Mouse (Mus musculus) natural killer cell, adult 2 months (primary cell): ENCODE measurements around the gene Nfyb.

Experiments
- DNase-seq, 2 experiments: peaks; one replicate each; pipeline ENCODE4 v3.0.0; 2022; ENCODE audit warnings: low spot score in 2 of 2

Gene Nfyb

DNA sequence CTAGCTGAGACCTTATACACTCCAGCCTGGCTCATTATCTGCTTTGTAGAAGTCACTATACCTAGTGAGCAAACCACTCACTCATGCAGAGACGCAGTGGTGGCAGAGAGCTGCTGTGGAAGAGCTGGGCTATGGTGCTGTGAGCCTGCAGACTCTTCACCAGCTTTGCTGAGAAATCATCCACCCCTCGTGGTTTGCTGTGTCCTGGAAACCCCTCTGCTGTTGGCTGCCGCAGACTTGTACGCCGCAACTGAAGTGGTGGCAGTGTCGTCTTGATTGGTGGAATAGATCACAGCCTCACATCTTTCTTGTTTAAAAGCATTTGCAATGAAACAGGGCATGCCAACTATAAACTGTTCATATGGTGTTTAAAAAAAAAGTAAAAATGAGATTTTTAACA is 19.6 kb downstream of the Nfyb start:
- no peak for DNase-seq

DNA sequence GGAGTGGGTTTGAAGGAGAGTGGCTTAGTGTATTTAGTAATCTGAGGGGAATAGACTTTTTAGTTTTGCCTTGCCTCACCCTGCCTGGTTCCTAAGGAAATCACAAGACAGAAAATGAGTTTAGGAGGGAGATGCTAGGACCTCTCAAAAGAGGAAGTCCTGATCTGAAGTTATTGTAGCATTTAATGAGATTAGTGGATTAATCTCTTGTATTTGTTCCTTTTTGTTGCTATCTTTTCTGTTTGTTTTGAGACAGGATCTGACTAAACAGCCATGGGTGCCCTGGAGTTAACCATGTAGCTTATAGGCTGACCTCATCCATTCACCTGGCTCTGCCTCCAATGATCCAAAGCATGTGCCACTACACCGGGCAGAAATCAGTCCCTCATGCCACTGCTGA is 21.4 kb downstream of the Nfyb start:
- DNase-seq, result no peak

DNA sequence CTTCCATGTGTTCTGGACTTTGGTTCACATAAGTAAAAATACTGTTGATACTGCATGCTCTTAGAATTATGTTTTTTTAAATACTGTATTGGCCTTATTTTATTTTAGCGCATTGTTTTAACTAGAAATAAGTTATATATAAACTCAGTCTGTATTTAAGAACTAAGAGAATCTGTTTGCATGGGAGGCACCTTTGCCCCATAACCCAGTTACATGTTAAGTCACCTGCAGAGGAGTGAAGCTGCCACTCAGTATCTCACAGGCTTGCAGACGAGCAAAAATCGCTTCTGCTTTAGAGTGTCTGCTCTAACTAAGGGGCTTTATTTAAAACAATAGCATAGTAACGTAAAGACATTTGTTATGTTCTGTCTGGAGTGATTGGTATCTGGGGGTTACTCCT is 22.1 kb downstream of the Nfyb start:
- no peak for DNase-seq

DNA sequence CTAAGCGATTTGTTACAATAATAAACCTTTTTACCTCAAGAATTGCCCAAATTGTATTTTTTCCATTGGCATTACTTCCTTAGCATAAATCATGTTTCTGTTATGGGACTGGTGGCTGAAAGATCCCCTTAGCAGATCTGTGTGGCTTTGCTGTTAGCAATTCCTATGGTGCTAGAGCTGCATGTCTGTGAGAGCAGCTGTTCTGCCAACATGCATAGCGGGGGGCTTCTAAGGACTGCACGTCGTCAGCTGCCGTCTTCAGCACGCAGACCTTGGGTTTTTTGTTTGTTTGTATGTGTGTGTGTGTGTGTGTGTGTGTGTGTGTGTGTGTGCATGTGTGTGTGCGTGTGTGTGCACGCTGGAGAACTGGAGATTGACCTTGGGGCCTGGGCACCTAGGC is 22.6 kb downstream of the Nfyb start:
- no peak for DNase-seq

DNA sequence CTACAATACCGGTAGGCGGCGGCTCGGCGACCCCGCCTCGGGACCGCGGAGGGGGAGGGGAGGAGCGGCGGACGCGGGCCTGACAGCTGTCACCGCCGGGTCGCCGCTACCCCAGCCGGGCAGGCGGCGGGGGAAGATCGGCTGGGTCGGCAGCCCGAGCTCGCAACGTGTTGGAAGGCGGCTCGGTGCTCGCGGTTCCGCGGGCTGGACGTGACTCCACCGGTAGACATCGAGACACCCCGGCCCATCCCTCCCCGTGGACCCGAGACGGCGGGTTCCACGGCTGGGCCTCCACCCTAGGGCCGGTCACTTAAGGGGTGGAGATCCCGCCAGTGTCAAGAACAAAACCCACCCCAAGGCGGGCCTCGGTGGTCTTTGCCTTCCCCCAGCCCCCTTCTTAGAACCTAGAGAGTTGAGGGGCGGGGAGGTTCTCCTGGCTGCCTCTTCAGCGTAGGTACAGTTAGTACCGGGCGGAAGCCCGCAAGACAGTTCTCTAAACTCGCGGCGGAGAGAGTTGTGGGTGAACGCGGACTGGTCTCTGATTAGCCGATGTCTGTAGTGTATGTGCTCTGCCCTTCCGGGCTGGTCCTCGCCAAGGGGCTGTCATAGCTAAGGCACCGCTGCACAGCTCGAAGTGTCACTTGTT is 64.5 kb downstream of the Nfyb start:
- DNase-seq, result peak; percentile 31 to 40

DNA sequence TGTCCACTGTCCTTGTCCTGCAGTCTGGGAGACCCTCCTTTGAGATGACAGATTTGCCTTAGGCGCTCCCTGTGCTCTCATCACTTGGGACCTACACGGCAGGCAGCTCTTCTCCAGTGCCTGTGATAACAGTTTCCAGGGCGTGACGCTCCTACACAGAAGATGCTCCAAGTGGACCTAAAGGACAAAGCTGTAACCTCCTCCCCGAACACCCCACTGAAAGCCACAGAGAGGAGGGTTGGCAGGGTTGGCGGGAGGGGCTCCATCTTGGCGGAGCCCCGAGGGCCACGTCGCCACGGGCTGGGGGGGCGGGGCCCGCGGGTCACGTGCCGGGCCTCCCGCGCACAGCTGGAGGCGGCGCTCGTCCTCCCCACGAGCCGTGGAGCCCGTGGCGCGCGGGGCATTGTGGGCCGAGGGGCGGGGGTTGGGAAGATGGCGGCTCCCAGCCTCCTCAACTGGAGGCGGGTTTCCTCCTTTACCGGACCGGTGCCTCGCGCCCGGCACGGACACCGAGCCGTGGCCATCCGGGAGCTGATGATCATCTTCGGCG is 65.2 kb downstream of the Nfyb start:
- peak; percentile 82 to 88 for DNase-seq
